ENCODE assay signal across 13 mouse cellular contexts in genomic region chr11:39224696-39225095, GRCm38 (mm10).
"Had no signal": no experiment of that assay in that cellular context is flagged by ENCODE, and none has a peak within 500 bp of the region (broad histone marks: within the 10 kb centered on the region; RNA-seq: fewer than 3 reads in every experiment).

No protein-coding gene starts in this region.

- H3K9me3 ChIP-seq: limb, embryonic 15.5 days; liver, embryonic 12.5 days; midbrain, embryonic 10.5 days; neural tube, embryonic 12.5 days had no signal

- DNase-seq: kidney, postnatal 10 days; lung, embryonic 14.5 days; lung, postnatal 10 days; lung, postnatal 4 days; right cerebral cortex, adult 18-20 months; right cerebral cortex, postnatal 25 days; thymus, postnatal 36 days had no signal

- H3K27me3 ChIP-seq: limb, embryonic 15.5 days; liver, embryonic 12.5 days; neural tube, embryonic 12.5 days had no signal

- H3K36me3 ChIP-seq: limb, embryonic 15.5 days; liver, embryonic 12.5 days; midbrain, embryonic 10.5 days; neural tube, embryonic 12.5 days had no signal

- H3K4me1 ChIP-seq: limb, embryonic 15.5 days; liver, embryonic 12.5 days; midbrain, embryonic 10.5 days; neural tube, embryonic 12.5 days had no signal

- H3K27ac ChIP-seq: limb, embryonic 15.5 days; liver, embryonic 12.5 days; midbrain, embryonic 10.5 days; neural tube, embryonic 12.5 days had no signal

- ATAC-seq: intestine, embryonic 16.5 days; liver, embryonic 12.5 days; midbrain, embryonic 16.5 days had no signal

- H3K4me2 ChIP-seq: limb, embryonic 15.5 days; liver, embryonic 12.5 days; lung, embryonic 14.5 days; neural tube, embryonic 12.5 days had no signal

- H3K4me3 ChIP-seq: limb, embryonic 15.5 days; liver, embryonic 12.5 days; midbrain, embryonic 10.5 days; neural tube, embryonic 12.5 days had no signal

- H3K9ac ChIP-seq: limb, embryonic 15.5 days; liver, embryonic 12.5 days; lung, embryonic 14.5 days; neural tube, embryonic 12.5 days had no signal
